Mouse (Mus musculus): ENCODE measurements around the gene Ufsp2.

DNA sequence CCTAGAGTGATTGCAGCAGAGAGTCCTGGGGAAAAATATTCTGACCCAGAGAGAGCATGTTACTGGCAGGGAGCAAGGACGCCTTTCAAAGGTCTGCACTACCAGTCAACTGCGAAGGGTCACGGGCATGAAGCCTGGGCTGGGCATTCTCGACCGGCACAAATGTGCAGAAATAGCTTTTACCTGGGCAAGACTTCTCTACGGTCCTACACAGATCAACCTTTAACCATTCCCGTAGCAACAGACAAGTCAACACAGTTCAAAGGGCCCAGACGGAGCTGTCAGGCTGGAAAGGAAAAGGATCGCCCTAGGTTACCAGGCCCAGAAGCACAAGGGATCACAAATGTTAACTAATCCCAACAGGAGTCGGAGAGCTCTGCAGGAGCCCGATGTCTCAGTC is 60.9 kb downstream of the Ufsp2 start:
- no peak for TF ChIP-seq GATA1 (IDR thresholded peaks at IDR 0.05; ENCODE audit: low read length)
- TF ChIP-seq TAL1 (IDR thresholded peaks at IDR 0.05; ENCODE audit: low read length), result no peak
